Mouse (Mus musculus) MN1 (cell line): ENCODE measurements around the gene Dzip1l.

Experiments
- DNase-seq: peaks from one replicate; pipeline ENCODE4 v3.0.0-alpha.2; 2016; ENCODE audit warnings: low spot score

Gene Dzip1l

DNA sequence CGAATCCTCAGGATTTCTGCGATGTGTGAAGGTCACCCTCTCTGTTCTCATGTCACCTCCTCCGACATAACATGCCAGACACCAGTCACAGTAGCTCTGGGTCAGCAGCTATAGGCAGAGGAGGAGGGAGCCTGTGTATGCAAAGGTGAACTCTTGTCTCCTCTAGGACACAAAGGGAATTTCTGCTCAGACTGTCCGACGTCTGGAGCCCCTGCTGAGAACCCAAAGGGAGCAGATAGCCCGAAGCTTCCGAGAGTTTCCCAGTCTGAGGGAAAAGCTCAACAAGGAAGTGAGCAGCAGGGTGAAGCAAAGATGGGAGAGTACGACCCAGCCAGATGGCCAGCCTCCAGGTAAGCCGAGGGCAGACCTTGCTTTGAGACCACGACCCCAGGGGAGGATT is 31.5 kb downstream of the Dzip1l start:
- no peak for DNase-seq

DNA sequence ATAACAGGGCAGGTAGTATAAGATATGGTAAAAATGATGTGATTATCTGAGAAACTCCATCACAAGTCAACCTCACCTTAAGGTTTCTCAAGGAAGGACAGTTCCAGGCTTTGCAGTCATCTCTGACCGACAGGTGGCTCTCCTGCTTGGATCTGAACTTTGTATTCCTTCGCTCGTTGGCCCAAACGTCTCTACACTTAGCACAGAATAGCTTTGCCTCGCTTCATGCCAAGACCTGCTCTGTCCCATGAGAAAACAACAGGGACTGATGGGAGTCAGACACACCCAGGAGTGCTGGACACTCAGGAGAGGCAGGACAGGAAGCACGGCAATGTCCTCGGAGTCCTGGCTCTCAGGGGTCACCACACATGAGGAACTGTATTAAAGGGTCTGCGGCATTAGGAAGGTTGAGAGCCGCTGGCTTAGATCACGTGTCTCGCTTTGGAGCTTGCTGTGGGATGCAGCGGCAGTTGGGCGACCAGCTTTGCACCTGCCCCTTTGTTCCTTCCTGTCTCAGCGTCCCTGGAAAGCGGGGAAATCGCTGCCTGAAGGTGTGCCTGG is 32.4 kb downstream of the Dzip1l start:
- no peak for DNase-seq

DNA sequence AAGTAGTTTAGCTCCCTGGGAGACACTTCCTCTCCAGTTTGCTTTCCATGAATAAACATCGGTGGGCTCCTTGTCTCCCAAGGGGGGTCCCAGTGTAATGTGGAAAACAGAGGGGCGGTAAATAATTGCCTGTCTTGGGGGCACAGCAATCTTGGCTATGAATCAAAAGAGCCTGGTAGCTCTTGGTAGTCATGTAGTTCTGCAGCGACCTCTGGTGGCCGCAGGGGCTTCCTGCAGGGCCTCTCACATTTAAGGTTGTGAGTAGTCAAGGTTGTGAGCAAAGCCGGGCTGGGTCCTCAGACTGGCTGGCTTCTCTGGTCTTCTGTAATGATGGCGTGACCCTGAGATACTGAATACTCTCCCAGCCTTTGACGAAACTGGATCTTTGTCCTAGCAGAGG is 33.1 kb downstream of the Dzip1l start:
- peak; percentile 65 for DNase-seq

DNA sequence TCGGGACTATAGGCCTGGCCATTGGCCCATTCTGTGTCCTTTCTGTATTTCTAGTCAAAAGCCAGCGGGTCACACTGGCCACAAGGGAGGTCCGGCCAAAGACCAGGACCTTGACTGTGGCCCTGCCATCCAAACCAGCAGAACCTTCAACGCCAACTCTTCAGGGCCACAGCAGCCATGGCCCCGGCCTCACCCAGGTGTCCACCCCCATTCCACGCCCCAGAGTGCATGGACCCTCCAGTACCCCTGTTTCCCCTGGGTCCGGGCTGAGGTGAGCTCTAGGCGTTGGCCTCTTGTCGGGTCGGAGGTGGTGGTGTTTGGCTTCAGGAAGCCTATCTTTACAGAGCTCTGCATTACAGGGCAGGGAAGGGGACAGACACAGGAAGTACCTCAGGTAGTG is 33.6 kb downstream of the Dzip1l start:
- no peak for DNase-seq

DNA sequence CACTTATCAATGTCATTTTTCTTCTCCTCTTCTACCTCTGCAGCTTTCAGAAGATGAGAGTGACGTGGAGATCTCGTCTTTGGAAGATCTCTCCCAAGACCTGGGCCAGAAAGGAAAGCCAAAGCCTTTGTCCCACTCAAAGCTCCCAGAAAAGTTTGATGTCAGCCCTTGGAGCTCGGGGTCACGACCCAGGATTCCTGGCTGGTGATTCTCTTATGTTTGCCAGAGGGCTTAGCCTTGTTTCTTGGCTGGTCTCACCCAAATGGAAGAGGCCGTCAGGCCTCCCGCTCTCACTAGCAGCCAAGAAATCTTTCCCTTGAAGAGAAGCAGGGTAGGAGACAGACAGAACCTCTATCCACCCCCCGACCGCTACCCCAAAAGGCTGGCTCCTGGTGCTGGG is 38.3 kb downstream of the Dzip1l start:
- no peak for DNase-seq

DNA sequence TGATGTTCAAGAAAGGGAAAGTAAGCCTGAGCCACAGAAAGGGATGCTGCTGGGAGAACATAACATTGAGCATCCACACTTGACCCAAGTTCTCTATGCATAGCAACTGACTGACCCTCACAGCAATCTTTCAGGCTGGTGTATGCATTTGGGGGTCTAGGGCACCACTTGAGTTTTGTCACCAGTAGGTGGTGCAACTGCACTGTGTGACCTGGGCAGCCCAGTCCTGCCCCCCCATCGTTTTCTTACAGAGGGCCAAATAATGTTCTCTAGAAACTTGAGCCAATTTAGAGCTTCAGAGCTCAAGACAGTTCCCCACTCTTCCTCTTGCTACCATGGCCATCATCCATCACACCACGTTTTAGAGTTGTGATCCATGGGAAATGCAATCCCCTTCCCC is 42.3 kb downstream of the Dzip1l start:
- DNase-seq, result no peak

DNA sequence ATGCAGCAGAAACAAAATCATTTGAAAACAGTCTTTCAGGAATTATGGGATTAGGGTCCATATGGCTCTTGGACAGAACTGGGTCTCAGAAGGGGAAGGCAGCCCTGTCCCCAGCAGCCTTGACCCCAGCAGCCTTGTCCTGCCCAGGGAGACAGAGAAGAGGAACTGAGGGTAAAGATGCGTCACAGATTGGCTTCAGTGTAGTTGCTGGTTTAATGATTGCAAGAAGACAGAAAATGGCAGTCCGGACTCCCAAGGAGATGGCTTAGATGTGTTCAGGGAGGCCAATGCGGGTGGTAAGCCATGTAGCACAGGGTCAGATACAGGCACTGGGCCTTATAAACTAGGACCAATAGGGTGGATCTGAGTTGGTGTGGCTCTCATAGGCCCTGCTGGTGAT is 46.4 kb downstream of the Dzip1l start:
- no peak for DNase-seq

DNA sequence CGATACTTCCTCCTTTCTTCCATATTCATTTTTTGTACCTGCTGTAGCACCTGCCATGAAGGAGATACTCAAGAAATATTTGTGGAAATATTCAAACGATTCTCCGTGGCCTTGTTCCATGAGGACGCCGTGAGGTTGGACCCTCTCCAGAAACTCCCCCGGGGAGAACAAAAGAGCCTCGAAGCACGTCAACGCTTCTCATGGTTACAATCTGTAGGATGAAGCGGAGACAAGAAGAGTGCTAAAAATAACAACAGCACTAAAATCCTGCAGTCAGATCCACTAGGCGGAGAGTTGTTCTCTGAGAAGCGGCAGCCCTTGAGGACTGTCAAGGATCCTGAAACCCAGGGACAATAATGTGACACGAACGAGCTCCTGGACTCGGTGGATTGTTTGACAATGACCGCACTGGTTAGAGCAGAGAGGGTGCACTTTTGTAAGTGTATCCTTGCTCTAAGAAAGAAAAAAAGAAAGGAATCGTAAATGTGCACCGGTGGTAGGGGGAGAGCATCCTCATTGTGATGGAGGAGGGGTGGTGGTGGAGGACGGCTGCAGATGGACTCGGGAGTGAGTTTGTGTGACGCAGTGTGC is 52.8 kb downstream of the Dzip1l start:
- DNase-seq, result no peak

DNA sequence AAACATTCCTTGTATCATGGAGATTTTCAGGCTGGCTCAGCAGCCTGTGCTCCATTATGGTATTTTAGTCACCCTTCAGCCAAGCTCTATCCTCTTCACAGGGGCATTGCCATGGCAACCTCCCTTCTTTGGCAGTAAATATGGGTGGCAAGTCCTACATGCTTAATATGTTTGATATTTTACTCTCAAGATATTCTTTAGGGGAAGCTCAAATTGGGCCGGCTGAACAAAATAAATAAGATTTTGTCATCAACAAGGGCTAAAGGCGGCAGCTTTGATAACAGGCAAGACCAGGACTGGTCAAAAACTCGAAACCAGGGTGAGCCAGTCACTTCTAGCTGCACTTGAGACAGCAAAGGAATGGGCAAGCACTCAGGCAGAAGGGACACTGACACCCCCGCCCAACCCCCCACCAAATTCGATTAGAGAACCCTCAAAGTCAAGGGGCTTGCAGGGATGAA is 55.8 kb downstream of the Dzip1l start:
- DNase-seq, result no peak

DNA sequence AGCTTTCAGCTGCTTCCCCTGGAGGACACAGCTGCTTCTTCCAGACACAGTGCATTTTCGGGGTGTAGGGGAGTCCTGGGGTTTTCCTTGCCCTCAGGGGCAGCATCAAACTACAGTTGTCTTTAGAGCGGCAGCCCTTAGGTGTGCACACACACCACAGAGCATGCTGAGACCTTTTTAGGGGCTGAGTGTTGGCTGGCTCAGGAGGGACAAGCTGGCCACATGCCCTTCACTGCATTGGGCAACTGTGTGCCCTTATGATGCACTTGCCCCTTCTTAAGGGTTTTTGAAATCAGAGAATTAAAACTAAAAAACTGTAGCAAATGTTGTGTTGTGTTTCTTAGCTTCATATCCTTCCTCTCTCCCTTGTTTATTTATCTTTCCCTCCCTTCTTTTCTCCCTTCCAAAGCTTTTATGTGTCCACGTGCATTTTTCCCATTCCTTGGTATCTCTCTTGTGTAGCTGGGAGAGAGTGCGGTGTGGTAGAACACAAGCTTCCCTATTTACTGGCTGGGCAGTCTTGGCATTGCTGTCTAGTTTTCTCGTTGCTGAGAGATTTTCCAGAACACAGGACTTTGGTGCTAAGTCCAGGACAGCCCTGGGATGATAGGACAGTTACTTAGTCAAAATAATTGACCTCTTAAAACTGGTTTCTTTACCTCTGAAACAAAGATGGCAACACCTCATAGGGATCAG is 56.4 kb downstream of the Dzip1l start:
- no peak for DNase-seq

DNA sequence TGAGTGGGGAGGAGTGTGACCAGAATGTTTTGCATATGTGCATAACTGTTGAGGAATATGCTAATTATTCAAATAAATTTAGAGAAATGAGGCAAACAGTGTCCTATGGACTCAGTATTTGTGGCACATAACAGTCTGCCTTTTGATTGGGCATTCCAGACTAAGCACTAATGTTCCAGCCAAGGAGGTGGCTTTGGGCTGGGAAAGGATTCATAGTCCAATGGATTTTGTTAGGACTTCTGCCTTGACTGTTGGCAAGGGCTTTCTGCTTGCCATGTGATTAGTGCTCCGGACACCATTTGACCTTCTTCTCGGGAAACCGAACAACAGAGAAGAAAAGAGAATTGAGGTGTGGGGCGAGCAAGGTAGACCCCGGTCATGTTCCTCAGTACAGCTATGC is 60.5 kb downstream of the Dzip1l start:
- DNase-seq, result no peak

DNA sequence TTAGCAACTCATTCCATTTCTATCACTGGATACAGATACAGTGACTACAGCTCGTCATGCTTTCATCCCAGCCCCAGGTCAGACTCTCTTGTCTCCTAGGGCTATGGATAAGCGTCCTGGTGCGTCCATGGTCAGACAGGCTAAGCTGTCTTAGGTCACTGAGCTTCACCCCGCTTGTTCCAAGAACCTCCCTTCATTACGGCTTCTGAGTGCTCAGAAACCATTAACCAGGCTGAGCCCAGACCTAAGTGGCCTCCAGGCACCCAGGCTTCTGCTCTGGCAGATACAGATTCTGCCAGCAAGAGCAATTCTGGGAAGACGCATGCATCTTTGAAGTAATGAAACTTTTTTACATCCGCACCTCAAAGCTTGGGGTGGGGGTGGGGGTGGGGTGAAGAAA is 61.1 kb downstream of the Dzip1l start:
- no peak for DNase-seq

DNA sequence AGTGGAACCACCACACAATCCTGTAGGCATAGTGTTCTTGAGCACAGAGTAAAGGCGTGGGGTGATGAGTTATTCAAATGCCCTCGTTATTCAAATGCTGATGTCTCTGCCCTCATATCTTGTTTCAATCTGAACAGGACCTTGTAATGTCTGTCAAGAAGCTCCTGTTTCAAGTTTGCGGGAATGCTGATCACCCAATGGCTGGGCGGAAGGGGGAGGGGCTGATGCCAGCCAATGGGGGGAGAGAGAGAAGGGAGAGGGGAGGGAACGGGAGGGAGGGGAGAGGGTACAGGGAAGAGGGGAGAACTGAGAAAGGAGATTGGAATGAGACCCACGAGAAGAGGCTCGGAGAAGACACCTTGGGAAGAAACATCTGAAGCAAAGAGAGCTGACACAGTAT is 65.7 kb downstream of the Dzip1l start:
- no peak for DNase-seq

DNA sequence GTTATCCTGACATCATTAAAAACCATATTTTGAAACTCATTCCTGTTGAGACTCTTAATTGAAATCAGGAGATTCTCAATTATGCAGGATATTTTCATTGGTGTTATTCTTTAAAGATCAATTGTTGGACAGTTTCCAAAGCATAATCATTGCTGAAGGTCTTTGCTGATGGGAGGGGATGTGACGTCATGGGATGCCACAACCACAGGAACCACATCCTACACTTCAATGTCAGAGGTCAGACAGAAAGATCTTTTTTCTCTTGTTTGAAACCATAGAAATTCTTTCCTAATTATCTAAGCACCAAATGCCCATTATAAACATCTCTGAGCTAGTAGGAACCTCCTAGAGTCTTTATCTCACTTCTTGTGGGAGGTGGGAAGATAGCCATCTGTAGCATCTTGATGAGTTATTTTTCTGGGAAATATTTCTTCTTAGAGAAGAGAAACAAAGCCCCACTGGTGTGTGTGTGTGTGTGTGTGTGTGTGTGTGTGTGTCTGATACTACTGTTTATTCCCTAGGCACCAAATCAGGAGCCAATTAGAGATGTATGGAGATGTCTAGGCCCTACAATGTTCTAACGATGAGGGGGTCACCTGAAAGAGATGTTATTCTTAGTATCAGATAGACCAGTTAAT is 70.6 kb downstream of the Dzip1l start:
- DNase-seq, result no peak

DNA sequence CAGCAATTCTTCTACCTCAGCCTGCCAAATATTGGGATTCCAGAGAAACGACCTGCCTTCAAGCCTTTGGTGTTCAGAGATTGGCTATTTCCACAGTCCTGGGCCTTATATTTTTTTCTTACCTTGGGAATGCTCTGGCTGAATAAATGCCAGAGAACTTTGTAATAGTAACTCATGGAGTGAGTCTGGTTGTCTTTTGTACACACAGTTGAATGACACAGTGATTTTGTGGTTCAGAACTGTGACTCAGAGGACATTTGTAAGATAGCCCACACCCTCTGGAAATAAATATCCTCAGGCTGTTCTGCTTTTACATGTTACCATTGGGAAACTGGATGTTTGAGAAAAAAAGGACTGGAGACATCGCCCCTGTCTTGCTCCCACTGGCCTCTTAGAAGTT is 71.9 kb downstream of the Dzip1l start:
- no peak for DNase-seq

DNA sequence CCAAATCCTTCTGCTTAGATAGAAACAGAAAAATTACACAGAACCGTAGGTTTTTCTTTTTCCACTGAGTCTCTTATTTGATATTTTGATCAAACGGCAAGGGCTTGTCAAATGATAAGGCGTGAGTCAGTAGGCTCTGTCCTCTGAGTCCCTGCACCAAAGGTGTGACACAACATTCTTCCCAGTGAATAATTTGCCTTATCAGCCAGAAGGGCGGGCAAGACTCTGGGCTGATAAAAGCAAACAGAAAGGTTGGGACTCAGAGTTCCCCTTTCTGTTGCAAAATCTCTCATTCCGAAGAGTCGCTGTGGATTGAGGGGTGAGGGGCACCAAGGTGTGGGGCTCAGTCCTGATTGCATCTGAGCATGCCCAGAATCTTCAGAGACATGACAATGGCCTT is 72.9 kb downstream of the Dzip1l start:
- DNase-seq, result no peak

DNA sequence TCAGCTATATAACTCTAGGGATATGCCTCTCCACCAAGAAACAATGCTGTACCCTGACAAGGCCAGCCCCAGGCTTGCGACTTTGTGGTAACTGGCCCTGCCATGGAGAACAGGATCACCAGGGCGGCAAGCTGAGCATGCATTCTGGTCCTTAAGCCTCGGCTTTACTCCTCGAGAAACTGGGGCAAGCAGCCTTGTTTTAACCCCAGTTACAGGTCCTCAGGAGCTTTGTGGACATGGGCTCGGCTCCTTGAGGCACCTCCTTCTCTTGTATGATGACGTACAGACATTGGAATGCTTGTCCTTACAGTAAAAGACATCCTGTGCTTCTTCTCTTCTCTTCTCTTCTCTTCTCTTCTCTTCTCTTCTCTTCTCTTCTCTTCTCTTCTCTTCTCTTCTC is 74.4 kb downstream of the Dzip1l start:
- no peak for DNase-seq

DNA sequence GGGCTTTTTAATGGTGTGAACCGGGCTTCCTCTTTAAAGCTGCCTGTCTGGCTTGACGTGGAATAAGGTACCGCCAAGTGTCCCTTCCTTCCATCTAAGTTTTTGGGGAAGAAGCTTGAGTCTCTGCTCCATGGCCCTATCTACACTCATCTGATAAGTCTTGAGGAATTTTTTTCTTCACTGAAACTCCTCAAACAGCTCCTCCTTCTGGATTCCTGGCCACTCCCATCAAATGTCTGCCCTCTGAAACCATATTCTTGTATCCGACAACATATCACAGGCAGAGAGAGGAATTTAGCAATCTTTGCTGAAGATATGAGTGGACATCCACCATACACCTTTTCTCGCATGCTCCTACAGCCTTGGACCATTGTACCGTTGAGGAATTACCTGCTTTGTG is 77.0 kb downstream of the Dzip1l start:
- DNase-seq, result no peak

DNA sequence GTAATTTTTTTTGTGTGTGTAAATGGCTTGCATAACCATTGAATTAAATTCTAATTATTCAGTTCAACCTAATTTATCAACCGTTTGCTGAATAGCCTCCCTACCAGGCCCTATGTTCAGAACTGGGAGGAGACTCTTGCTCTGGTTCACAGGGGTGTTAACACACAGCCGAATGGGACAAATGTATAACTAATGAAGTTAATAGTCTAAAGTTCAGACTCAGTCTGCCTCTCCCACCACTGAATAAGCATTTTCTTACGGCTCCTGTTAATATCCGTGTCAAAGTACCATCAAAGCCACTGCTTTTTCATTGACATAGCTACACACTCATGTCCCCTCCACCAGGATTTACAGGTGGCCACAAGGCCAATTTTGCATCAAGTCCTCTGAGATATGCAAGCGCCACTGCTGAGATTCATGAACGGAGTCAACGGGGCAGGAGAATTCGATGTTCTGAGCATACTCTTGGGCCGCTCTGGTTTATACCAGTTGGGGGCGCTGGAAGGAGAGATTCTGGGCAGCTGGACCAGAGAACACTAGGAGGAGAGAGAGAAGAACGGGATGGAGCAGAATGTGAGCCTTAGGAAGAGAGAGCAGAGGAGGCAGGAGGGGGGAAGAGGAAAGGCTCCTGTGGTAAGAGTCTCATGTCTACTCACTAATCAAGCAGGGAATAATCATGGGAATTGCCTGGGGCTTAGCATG is 78.3 kb downstream of the Dzip1l start:
- DNase-seq, result no peak

DNA sequence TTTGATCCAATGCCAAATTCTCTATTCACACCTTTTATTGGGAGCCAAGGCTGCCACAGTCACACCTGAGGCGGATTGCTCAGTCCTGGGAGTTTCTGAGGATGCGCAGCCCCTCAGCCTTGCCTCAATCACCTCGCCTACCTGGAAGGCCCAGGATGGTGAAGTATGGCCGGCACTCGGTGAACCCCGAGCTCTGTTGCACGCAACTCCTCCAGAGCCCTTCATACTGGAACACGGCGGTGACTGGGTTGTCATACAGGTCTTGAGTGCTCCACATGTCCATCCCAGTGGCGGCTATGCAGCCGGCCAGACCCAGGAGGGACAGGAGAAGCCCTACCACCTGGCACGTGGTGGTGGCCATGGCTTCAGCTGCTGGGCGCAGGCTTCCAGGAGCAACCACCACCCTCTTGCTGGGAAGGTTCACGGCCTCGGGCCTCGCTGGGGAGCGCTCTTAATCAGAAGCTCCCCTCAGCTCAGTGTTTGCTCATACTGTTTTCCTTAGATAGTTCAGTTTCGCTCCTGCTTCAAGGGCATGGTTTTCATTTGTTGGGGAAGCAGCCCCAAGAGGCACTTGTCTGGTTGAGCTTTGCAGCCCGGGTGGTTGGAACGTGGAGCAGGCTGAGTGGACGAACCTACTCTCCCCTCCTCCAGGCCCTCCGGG is 80.4 kb downstream of the Dzip1l start:
- no peak for DNase-seq

DNA sequence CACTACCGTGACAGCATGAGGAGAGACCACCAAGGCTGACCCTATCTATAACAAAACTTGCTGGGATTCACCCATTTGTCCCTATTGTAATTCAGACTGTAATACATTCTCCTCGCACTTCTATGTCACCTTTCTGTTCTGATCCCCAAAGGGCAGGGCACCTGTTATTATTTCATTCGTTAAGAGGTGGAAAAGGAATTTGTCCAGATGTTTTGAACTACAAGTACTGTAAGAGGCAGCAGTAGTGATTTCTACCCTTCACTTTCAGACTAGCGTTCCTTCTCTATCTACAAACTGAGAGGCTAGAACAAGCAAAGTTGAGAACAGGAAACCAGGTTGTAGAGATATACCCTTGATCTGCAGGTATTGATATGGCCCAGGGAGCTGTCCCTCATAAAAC is 81.0 kb downstream of the Dzip1l start:
- no peak for DNase-seq

DNA sequence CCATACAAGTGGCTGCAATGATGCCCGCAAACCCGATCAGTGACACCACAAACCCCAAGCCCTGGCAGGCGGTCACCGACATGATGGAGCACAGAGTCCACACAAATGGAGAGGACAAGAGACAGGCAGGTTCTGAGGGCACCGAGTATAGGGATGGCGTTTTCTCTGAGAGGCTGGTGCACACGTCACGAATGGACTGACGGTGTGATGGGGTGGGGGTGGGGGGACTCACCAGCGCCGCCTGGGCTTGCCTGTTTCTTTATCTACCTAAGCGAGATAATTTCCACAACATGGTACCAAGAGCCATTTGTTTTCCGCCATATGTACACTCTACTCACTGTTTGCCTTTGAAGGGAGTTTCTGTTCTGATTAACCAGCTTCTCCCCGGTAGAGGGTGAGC is 87.8 kb downstream of the Dzip1l start, which contains the start of gene Cldn18:
Gene Cldn18 (minus strand): TSS at position 134 of the 400 bp plus-strand sequence.
- DNase-seq, result no peak
